In the genomic region with DNA sequence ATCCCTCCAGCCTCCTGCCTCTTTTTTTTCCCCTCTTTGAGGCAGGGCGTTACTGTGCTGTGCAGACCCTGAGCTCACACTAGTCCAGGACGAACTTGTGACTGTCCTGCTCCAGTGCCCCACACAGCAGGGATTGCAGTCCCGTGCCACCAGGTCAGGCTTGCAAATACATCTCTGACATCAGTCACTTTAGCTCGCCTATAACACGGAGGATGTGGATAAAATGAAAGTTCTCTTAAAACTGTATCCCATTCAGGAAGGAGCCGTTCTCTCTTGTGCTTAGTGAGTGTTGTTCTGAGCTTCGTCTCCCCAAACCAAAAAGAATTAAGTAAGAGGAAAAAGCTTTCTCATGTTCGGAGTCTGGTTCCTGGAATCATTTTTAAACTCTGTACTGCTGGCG, we compare ENCODE assay signal across 15 mouse cellular contexts. TPM values are rescaled to one million over a fixed set of nuclear protein-coding genes. Genes with fewer than 3 reads are reported as not detected.
"Had no signal": no experiment of that assay in that cellular context is flagged by ENCODE, and none has a peak within 500 bp of the region (broad histone marks: within the 10 kb centered on the region; RNA-seq: fewer than 3 reads in every experiment).

No protein-coding gene starts in this region.

- DNase-seq: lung, embryonic 14.5 days; thymus, adult 18-20 months; thymus, postnatal 14 days had no signal

- H3K9ac ChIP-seq: lung, embryonic 14.5 days; midbrain, embryonic 12.5 days; neural tube, embryonic 12.5 days had no signal

- H3K9me3 ChIP-seq: midbrain, embryonic 12.5 days; neural tube, embryonic 12.5 days had no signal

- H3K4me2 ChIP-seq: liver, embryonic 11.5 days; lung, embryonic 14.5 days; midbrain, embryonic 12.5 days; neural tube, embryonic 12.5 days had no signal

- ATAC-seq: intestine, embryonic 16.5 days had no signal

- H3K4me3 ChIP-seq: midbrain, embryonic 12.5 days; neural tube, embryonic 12.5 days had no signal

- H3K27ac ChIP-seq: kidney, postnatal 0 days; midbrain, embryonic 12.5 days; neural tube, embryonic 12.5 days; stomach, postnatal 0 days had no signal

- H3K36me3 ChIP-seq: midbrain, embryonic 12.5 days; neural tube, embryonic 12.5 days had no signal

RNA-seq across cellular contexts. Expression of a gene that starts 29.1 kb away (rescaled TPM):
- total RNA-seq: layer of hippocampus, adult 18-20 months; layer of hippocampus, postnatal 10 days; left cerebral cortex, postnatal 4 days; megakaryocyte, adult 5-6 weeks; neutrophil, adult 5-6 weeks had no signal
- polyA plus RNA-seq: intestine, embryonic 16.5 days; kidney, postnatal 0 days; liver, embryonic 11.5 days; liver, embryonic 16.5 days; lung, embryonic 14.5 days; midbrain, embryonic 12.5 days; neural tube, embryonic 12.5 days; stomach, postnatal 0 days had no signal

RNA-seq across cellular contexts. Expression of a gene that starts 39.3 kb away (rescaled TPM):
- total RNA-seq: layer of hippocampus, adult 18-20 months; layer of hippocampus, postnatal 10 days; left cerebral cortex, postnatal 4 days; megakaryocyte, adult 5-6 weeks; neutrophil, adult 5-6 weeks had no signal
- polyA plus RNA-seq: intestine, embryonic 16.5 days; kidney, postnatal 0 days; liver, embryonic 11.5 days; liver, embryonic 16.5 days; lung, embryonic 14.5 days; midbrain, embryonic 12.5 days; neural tube, embryonic 12.5 days; stomach, postnatal 0 days had no signal
